Mouse (Mus musculus) liver, embryonic 16.5 days (tissue): ENCODE data around the gene Ampd1. TPM values are rescaled to one million over a fixed set of nuclear protein-coding genes. Genes with fewer than 3 reads are reported as not detected.

Experiments used
- ATAC-seq: fragments of 200-750 bp; cut with Nextera tagmentation; 2 replicates; pipeline ENCODE4 v1.8.0; 2017; ENCODE audit warnings: low read depth, mild to moderate bottlenecking, moderate number of reproducible peaks, moderate library complexity
- H3K27ac ChIP-seq: fragments of 300-500 bp; sonication (generic); 2 replicates; pipeline ENCODE4 v1.5.1; 2014; ENCODE audit warnings: mild to moderate bottlenecking, low read length
- H3K27me3 ChIP-seq: fragments of 300-500 bp; sonication (generic); 2 replicates; pipeline ENCODE4 v1.6.1; 2014; ENCODE audit warnings: low read depth, low read length, mixed read lengths; ENCODE audit not compliant: control insufficient read depth, insufficient read depth
- H3K36me3 ChIP-seq: fragments of 300-500 bp; sonication (generic); 2 replicates; pipeline ENCODE4 v1.6.1; 2014; ENCODE audit warnings: mild to moderate bottlenecking; ENCODE audit not compliant: control insufficient read depth, insufficient read depth
- H3K4me1 ChIP-seq: fragments of 300-500 bp; sonication (generic); 2 replicates; pipeline ENCODE4 v1.6.1; 2014; ENCODE audit warnings: low read depth, low read length, mixed read lengths; ENCODE audit not compliant: control insufficient read depth
- H3K4me2 ChIP-seq: fragments of 300-500 bp; sonication (generic); 2 replicates; pipeline ENCODE4 v1.6.1; 2014; ENCODE audit warnings: low read depth, low read length, mixed read lengths
- H3K4me3 ChIP-seq: fragments of 300-500 bp; sonication (generic); 2 replicates; pipeline ENCODE4 v1.5.1; 2014; ENCODE audit warnings: low read depth, mild to moderate bottlenecking, low read length
- H3K9ac ChIP-seq: fragments of 300-500 bp; sonication (generic); 2 replicates; pipeline ENCODE4 v1.6.1; 2014; ENCODE audit warnings: low read depth, low read length
- H3K9me3 ChIP-seq: fragments of 300-500 bp; sonication (generic); replicated peaks from 2 replicates; pipeline ENCODE4 v1.6.1; 2016; ENCODE audit warnings: low read length; ENCODE audit not compliant: control insufficient read depth
- WGBS: fragments of 180-500 bp; shearing (Covaris S2); extraction: QIAGEN DNeasy Blood & Tissue Kit; methylation state at CpG from one replicate; pipeline ENCODE4 v1.1.7; 2014; ENCODE audit not compliant: insufficient replicate concordance; 5-methylcytosine and 5-hydroxymethylcytosine counted together
- polyA plus RNA-seq: library from polyadenylated mRNA; unstranded; fragments of >200 nt; fragmentation: Nextera tagmentation; extraction: Ambion mirVana; gene quantifications from 2 replicates; pipeline ENCODE4 v1.2.1, GENCODE M21; 2015

Ampd1 gene
- 0.40 and 1.6 TPM in 2 replicates for polyA plus RNA-seq

GRCm38 (mm10) chr3:103073771-103074170 is at the start of gene Ampd1:
Gene Ampd1 (plus strand): TSS chr3:103074014.
- H3K4me3 ChIP-seq = no peak within 1 kb of the TSS
- H3K27me3 ChIP-seq = no peaks in the 10 kb centered on the region
- 58% methylated on average over 5 of the region's 5 CpGs for WGBS
- H3K4me1 ChIP-seq = no peaks in the 10 kb centered on the region
- H3K4me2 ChIP-seq = no peak within 1 kb of the TSS
- H3K27ac ChIP-seq = no peak within 1 kb of the TSS
- H3K9ac ChIP-seq = no peak within 1 kb of the TSS
- peaks cover 6% of the 10 kb centered on the region for H3K36me3 ChIP-seq
- H3K9me3 ChIP-seq = no peaks in the 10 kb centered on the region
- ATAC-seq = no peak

- Histone ChIP-seq H3K36me3 (peaks cover 15% of the 10 kb centered on the region), H3K27ac (no peak overlapping the region), H3K4me2 (no peak overlapping the region), H3K9ac (no peak overlapping the region), H3K4me3 (no peak overlapping the region), H3K27me3 (no peaks in the 10 kb centered on the region), H3K4me1 (peaks cover 19% of the 10 kb centered on the region), H3K9me3 (no peaks in the 10 kb centered on the region)
- 62% methylated on average over 1 of the region's 1 CpGs for WGBS
- no peak for ATAC-seq
These were observed 47.6 kb upstream of the Ampd1 start for GRCm38 (mm10) chr3:103026174-103026573.

GRCm38 (mm10) chr3:103040285-103040684 is 33.5 kb upstream of the Ampd1 start:
- no peaks in the 10 kb centered on the region for H3K27me3 ChIP-seq
- H3K36me3 ChIP-seq = peaks cover 51% of the 10 kb centered on the region
- H3K4me2 ChIP-seq = no peak overlapping the region
- WGBS = 81% methylated on average over 6 of the region's 6 CpGs
- H3K4me1 ChIP-seq = no peaks in the 10 kb centered on the region
- ATAC-seq = no peak
- no peak overlapping the region for H3K4me3 ChIP-seq
- H3K27ac ChIP-seq = no peak overlapping the region
- no peak overlapping the region for H3K9ac ChIP-seq
- H3K9me3 ChIP-seq = no peaks in the 10 kb centered on the region

GRCm38 (mm10) chr3:103040861-103041379 is 32.9 kb upstream of the Ampd1 start:
- Histone ChIP-seq H3K27ac (no peak overlapping the region), H3K4me2 (no peak overlapping the region), H3K9me3 (no peaks in the 10 kb centered on the region), H3K27me3 (no peaks in the 10 kb centered on the region), H3K9ac (no peak overlapping the region), H3K36me3 (peaks cover 57% of the 10 kb centered on the region), H3K4me3 (no peak overlapping the region), H3K4me1 (no peaks in the 10 kb centered on the region)
- WGBS = 78% methylated on average over 1 of the region's 1 CpGs
- no peak for ATAC-seq

- Histone ChIP-seq H3K9ac (no peak overlapping the region), H3K27ac (no peak overlapping the region), H3K4me3 (no peak overlapping the region), H3K27me3 (no peaks in the 10 kb centered on the region), H3K4me1 (peaks cover 8% of the 10 kb centered on the region), H3K36me3 (peaks cover 43% of the 10 kb centered on the region), H3K9me3 (no peaks in the 10 kb centered on the region), H3K4me2 (no peak overlapping the region)
- WGBS = 79% methylated on average over 5 of the region's 5 CpGs
- no peak for ATAC-seq
These were observed 17.7 kb upstream of the Ampd1 start for GRCm38 (mm10) chr3:103056016-103056595.

- H3K27ac ChIP-seq = no peak overlapping the region
- peak overlapping the region; percentile 85 for H3K4me3 ChIP-seq
- H3K4me2 ChIP-seq = peak overlapping the region; percentile 61
- H3K4me1 ChIP-seq = peaks cover 8% of the 10 kb centered on the region
- 6% methylated on average over 10 of the region's 10 CpGs for WGBS
- H3K9me3 ChIP-seq = no peaks in the 10 kb centered on the region
- peaks cover 32% of the 10 kb centered on the region for H3K36me3 ChIP-seq
- 0 out of 2 replicates have a peak overlapping the region, but pooled peaks have one; percentile 19 for H3K9ac ChIP-seq
- ATAC-seq = peak; percentile 14; the same call in 1 of the 2 replicates
- H3K27me3 ChIP-seq = no peaks in the 10 kb centered on the region
These were observed 16.1 kb upstream of the Ampd1 start for GRCm38 (mm10) chr3:103057752-103058151.

- peaks cover 8% of the 10 kb centered on the region for H3K4me1 ChIP-seq
- H3K9me3 ChIP-seq = no peaks in the 10 kb centered on the region
- H3K36me3 ChIP-seq = peaks cover 35% of the 10 kb centered on the region
- H3K27ac ChIP-seq = peak within 1 kb of the TSS; percentile 85
- WGBS = 1% methylated on average over 46 of the region's 46 CpGs
- peak within 1 kb of the TSS; percentile 61 for H3K4me2 ChIP-seq
- H3K9ac ChIP-seq = peak within 1 kb of the TSS; percentile 85
- H3K27me3 ChIP-seq = no peaks in the 10 kb centered on the region
- ATAC-seq = peak; percentile 99
- peak within 1 kb of the TSS; percentile 85 for H3K4me3 ChIP-seq
These were observed 15.3 kb upstream of the Ampd1 start, which contains the start of gene Nras for GRCm38 (mm10) chr3:103058207-103059157. Gene Nras (plus strand): TSS chr3:103058285.

- H3K9me3 ChIP-seq = no peaks in the 10 kb centered on the region
- no peaks in the 10 kb centered on the region for H3K27me3 ChIP-seq
- ATAC-seq = no peak
- no peak overlapping the region for H3K4me3 ChIP-seq
- no peak overlapping the region for H3K27ac ChIP-seq
- no peak overlapping the region for H3K4me2 ChIP-seq
- WGBS = 84% methylated on average over 8 of the region's 8 CpGs
- H3K4me1 ChIP-seq = no peaks in the 10 kb centered on the region
- H3K36me3 ChIP-seq = peaks cover 31% of the 10 kb centered on the region
- no peak overlapping the region for H3K9ac ChIP-seq
These were observed 6.9 kb upstream of the Ampd1 start for GRCm38 (mm10) chr3:103066927-103067326.
